Mouse (Mus musculus) spleen, adult 12 weeks (tissue): ENCODE measurements around the gene Olfr920.

Experiments
- DNase-seq: peaks from one replicate; pipeline ENCODE4 v3.0.0; 2022; ENCODE audit warnings: low spot score

Gene Olfr920

DNA sequence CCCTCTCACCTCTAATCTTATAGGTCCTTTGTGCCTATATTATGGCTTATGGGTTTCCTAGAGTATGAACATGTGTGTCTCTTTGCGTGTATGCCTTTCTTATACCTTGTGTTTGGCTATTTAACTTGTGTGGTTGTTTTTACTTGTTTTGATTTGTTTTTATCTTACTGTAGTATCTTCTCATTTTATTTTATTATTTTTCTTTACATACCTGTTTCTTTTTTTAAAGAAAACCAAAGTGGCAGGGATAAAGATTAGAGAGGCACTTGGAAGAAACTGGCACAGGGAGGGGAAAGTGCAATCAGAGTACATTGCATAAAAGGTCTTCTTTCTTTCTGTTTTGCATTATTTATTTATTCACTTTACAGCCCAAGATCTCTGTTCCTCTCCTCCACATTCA lies at the start of gene Olfr920:
Olfr920 (plus strand) TSS at position 301 of the 400 bp plus-strand sequence.
- no peak for DNase-seq

DNA sequence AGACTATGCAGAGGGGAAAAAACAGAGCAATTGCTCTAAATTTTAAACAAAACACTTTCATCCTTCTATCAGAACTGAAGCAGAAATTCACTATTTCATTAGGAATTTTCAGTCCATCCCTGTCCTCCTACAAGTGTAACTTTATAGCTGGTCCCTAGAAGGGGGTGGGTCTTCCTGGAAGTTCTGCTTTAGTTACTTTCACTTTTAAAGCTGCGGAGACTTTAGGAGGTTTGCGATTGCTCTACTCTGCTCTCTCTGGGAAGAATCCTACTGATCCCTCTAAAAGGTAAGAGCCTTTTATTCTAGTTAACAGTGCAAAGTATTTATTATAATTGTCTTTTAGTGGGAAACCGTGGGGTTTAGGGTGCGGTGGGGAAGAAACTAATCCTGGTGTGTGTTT lies 34.0 kb upstream of the Olfr920 start, which contains the start of gene Vwa5a:
Vwa5a (plus strand) TSS at position 167 of the 400 bp plus-strand sequence.
- DNase-seq: no peak

DNA sequence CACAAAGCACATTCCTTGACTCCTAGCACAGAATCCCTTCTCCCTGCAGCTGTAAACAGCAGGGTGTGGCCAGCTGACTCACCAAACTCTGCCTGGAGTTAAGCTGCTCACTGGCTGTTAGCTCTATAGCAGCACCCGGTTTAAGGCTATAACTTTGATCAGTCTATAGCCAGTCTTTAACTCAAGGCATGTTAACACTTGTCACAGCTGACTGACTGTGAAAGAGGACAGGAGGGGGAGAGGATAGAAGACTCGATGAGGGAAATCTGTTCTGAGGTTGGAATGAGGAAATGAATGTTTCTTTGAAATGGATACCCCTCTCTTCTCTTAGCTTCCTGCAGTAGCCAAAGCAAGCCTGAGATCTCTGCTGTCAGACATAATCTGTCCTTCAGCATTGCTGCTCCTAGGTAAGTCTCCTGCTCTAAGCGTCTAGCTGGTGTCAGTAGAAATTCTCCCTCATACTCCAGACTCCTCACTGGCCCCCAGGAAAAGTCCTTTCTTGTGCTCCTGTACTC lies 33.1 kb upstream of the Olfr920 start:
- peak; percentile 7 for DNase-seq

DNA sequence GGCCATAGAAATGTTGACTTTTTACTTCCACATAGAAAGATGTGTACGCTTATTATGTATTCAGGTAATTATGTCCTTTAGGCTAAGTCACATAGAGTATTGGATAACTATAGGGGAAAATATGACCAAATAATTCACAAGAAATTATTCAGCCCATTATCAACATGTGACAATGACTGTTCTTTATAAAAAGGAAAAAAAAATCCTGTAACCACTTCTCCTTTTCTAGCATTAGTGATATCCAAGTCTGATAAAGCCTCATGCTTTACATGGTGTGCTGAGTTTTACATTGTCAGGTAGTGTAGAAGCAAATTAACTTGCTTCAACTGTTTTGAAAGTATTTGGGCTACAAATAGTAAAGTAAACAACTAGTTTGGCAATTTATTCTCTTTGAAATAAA lies 28.1 kb upstream of the Olfr920 start:
- DNase-seq: no peak

DNA sequence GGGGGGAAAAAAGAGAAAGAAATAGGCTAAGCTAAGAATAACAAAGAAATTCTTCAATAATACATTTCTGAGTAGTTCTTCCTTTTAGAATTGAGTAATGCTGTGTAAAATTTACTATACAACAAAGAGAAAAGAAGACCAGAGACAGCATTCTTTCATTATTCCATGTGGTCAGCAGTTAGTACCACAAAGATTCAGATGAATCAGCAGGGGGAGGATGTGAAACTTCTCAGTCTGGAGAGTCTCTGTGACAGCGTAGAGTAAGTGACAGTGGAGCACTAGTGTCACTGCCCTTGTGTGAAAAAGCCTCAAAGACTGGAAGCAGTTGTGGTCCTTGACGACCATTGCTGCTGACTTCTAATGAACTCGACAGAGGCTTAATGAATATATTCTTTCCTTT lies 23.9 kb upstream of the Olfr920 start:
- no peak for DNase-seq

DNA sequence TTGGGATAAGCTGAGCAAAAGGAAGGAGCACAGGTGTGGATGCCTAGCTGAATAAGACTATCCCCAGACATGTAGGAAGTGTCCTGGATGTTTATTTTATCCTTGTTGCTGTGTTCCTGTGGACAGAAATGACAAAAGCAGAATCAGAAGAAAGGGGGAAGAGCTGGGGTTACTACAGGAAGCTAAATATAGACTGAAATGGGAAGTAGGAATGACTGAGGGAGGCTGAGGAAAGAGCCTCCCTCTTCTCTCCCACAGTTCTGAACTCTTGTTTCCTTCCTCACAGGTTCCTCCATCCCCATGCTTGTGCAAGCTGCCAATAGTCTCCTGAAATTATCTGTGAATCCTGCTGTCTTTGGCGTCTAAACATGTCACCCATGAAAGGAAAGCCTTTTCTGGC lies 10.7 kb upstream of the Olfr920 start:
- DNase-seq: no peak

DNA sequence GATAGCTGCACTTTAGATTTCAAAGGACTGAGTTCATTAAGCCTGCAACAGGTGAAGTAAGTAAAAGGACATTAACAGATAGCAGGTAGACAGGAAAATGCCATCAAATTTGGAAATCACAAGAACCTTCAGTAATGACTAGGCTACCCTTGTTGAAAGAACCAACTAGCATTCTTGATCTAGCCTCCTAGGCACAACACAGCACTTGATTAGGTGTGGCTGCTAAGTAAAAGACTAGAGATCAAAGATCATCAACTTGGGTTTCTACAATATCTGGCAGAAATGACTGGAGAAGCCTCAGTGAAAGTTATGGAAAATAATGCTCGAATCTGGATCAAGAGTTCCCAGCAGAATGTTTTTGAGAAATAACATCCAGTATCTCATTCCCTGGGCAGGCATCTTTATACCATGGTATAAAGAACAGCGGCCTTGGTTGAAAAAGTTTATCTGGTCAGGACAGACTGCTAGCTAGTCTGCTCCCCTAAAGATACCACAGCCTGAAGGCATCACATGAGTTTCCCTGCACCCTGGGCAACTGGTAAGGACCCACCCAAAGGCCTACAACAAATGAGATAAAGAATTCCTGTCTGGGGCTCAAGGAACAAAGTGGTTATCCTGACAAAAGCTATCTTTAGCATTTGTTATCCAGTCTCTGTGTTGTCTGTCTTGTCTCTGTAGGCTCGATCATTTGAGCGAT lies 7.3 kb upstream of the Olfr920 start:
- no peak for DNase-seq

DNA sequence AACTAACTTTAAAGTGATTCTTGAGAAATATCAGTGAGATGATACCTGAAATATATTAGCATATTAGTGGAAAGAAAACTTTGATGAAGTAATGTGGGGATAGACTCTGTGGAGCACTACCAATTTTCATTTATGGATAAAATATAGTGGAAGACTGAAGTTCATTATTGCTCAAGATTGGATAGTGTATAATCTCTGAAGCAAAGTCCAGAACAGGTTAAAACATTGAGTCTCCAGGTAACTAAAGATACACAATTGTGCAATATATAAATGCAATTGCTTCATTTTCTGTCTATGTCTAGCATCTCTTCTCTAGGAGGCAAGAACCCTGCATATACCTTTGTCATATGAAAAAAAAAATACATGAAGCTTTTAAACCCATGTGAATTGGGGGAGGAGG lies 20.7 kb downstream of the Olfr920 start, which contains the start of gene Olfr921:
Olfr921 (plus strand) TSS at position 301 of the 400 bp plus-strand sequence.
- no peak for DNase-seq

DNA sequence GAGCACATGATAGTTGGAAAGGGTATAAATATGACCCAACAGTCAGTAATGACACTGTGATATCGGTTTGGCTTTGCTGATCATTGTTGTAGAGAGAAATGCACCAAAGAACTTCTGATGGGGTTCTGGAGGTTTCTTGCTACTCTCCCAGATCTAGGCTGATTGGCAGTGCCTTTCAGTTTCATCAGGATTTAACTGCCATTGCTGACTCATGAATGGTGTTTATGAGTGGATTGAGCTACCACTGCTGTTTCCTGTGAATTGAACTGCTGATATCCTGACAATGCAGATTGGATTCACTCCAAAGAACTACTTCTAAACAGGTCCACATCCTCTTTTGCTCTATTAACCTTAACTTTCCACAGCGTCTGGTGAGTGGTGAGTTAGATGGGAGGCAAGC lies 40.6 kb downstream of the Olfr920 start:
- DNase-seq: no peak

DNA sequence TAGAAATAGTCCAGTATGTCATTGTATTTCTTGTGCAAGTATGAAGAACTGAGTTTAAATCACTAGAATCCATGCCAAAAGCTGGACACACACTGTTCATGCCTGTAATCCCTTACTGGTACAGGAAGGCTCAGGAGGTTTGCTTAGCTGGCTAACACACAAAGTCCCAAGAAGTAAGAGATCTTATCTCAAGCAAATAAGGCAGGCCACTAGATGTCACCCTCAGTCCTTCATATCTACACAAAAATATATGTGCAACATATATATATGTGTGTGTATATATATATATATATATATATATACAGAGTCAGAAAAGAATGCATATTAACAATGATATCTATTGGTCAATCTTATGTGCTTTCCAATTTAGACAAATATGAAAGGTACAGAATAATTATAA lies 53.6 kb downstream of the Olfr920 start:
- no peak for DNase-seq
